ENCODE assay signal across 19 mouse cellular contexts in the genomic region with DNA sequence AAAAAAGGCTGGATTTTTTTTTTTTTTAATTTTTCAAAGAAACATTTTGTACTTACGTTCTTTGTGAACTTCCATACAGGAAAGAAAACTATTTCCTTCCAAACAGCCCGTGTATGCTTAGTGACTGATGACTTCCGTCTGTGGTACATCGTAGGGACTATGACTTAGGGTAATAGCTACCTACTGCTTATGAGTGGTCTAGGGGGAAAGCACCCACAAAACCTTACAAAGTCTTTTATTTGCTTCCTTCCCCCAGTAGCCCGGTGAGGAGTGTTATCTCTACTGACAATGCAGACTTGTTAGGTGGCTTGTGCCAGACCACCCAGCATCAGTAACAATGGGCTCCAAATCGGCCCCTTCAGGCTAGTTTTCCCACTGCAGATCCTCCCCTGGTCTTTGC. TPM values are rescaled to one million over a fixed set of nuclear protein-coding genes. Genes with fewer than 3 reads are reported as not detected.
DNase-seq lines count a peak whose midpoint lies in the region; ATAC-seq and TF ChIP-seq lines count a peak whose summit lies in the region.
"Had no signal": no experiment of that assay in that cellular context is flagged by ENCODE, and none has a peak within 500 bp of the region (broad histone marks: within the 10 kb centered on the region; RNA-seq: fewer than 3 reads in every experiment).

No protein-coding gene starts in this region.

- ATAC-seq in intestine, embryonic 14.5 days (replicated peaks; ENCODE audit: low FRiP score, low TSS enrichment, low read depth) = no peak
- ATAC-seq in intestine, embryonic 16.5 days = no peak
- ATAC-seq in hematopoietic stem cell, adult 5-6 weeks (replicated peaks in 1 of 2; ENCODE audit: insufficient read depth in 1 of 2, low FRiP score in 2 of 2, low TSS enrichment in 1 of 2, low read depth in 1 of 2, poor library complexity in 2 of 2, severe bottlenecking in 2 of 2) = peak; percentile 72 to 76
- ATAC-seq: forebrain, embryonic 15.5 days; hindbrain, postnatal 0 days had no signal

- no peaks in the 10 kb centered on the region for H3K9me3 ChIP-seq in intestine, embryonic 14.5 days (ENCODE audit: control insufficient read depth, low read length)
- H3K9me3 ChIP-seq in intestine, embryonic 16.5 days (ENCODE audit: control insufficient read depth, low read length) = no peaks in the 10 kb centered on the region
- no peaks in the 10 kb centered on the region for H3K9me3 ChIP-seq in ES-E14 (ENCODE audit: control insufficient read depth, insufficient read depth, low read depth, low read length)
- H3K9me3 ChIP-seq: embryonic facial prominence, embryonic 12.5 days; forebrain, embryonic 15.5 days; heart, embryonic 12.5 days; hindbrain, embryonic 13.5 days had no signal

- no peak overlapping the region for H3K27ac ChIP-seq in intestine, embryonic 14.5 days (ENCODE audit: low read depth)
- no peak overlapping the region for H3K27ac ChIP-seq in intestine, embryonic 16.5 days (ENCODE audit: low read length)
- no peak overlapping the region for H3K27ac ChIP-seq in ES-E14 (ENCODE audit: insufficient read depth, low read depth, low read length, poor library complexity, severe bottlenecking)
- H3K27ac ChIP-seq: embryonic facial prominence, embryonic 12.5 days; forebrain, embryonic 15.5 days; heart, adult 2 months; hindbrain, embryonic 13.5 days; hindbrain, postnatal 0 days had no signal

- H3K9ac ChIP-seq in intestine, embryonic 14.5 days (ENCODE audit: low read length) = no peak overlapping the region
- no peak overlapping the region for H3K9ac ChIP-seq in intestine, embryonic 16.5 days (ENCODE audit: low read depth, low read length)
- H3K9ac ChIP-seq in ES-E14 (ENCODE audit: insufficient read depth, low read depth, low read length, poor library complexity, severe bottlenecking) = no peak overlapping the region
- H3K9ac ChIP-seq: embryonic facial prominence, embryonic 12.5 days; forebrain, embryonic 15.5 days; heart, embryonic 12.5 days; hindbrain, embryonic 13.5 days had no signal

- H3K4me2 ChIP-seq in intestine, embryonic 14.5 days (ENCODE audit: low read length) = no peak overlapping the region
- H3K4me2 ChIP-seq in intestine, embryonic 16.5 days (ENCODE audit: low read depth, low read length) = no peak overlapping the region
- H3K4me2 ChIP-seq: embryonic facial prominence, embryonic 12.5 days; forebrain, embryonic 15.5 days; heart, embryonic 12.5 days; hindbrain, embryonic 13.5 days had no signal

- no peaks in the 10 kb centered on the region for H3K4me1 ChIP-seq in intestine, embryonic 14.5 days (replicated peaks; ENCODE audit: control insufficient read depth, insufficient read depth, low read length)
- H3K4me1 ChIP-seq in intestine, embryonic 16.5 days (ENCODE audit: control insufficient read depth, insufficient read depth, low read length) = 0 out of 2 replicates have a peak, but pooled peaks cover under 1% of the 10 kb centered on the region
- H3K4me1 ChIP-seq in ES-E14 (ENCODE audit: control insufficient read depth in 2 of 2, insufficient read depth in 2 of 2, low read length in 2 of 2, poor library complexity in 1 of 2) = 0 out of 4 replicates have a peak, but pooled peaks cover 0 to 3% of the 10 kb centered on the region in 2 experiments

- H3K4me3 ChIP-seq in intestine, embryonic 14.5 days (ENCODE audit: low read depth, low read length) = no peak overlapping the region
- H3K4me3 ChIP-seq in intestine, embryonic 16.5 days (ENCODE audit: low read length) = no peak overlapping the region
- H3K4me3 ChIP-seq in ES-E14 (ENCODE audit: insufficient read depth in 1 of 2, low read depth in 1 of 2, low read length in 2 of 2, poor library complexity in 1 of 2, severe bottlenecking in 1 of 2) = no peak overlapping the region
- H3K4me3 ChIP-seq: embryonic facial prominence, embryonic 12.5 days; forebrain, embryonic 15.5 days; heart, adult 2 months; heart, embryonic 12.5 days; hindbrain, embryonic 13.5 days had no signal

- in situ Hi-C loops in ES-E14 (cut with MboI; ENCODE audit: low sequenced_read_pairs in 2 of 2, unreplicated experiment in 2 of 2) = no loop called here

- H3K27me3 ChIP-seq in intestine, embryonic 14.5 days (replicated peaks; ENCODE audit: control insufficient read depth, insufficient read depth, low read length) = no peaks in the 10 kb centered on the region
- no peaks in the 10 kb centered on the region for H3K27me3 ChIP-seq in intestine, embryonic 16.5 days (replicated peaks; ENCODE audit: control insufficient read depth, insufficient read depth, low read length)
- H3K27me3 ChIP-seq: CH12.LX; embryonic facial prominence, embryonic 12.5 days; forebrain, embryonic 15.5 days; hindbrain, embryonic 13.5 days had no signal

- peak; percentile 47 for DNase-seq in intestine, embryonic 14.5 days (ENCODE audit: low spot score)
- peak; percentile 19 for DNase-seq in kidney, postnatal 14 days
- DNase-seq in kidney, postnatal 4 days = no peak
- DNase-seq in ES-E14 (ENCODE audit: low read depth, low spot score) = no peak
- no peak for DNase-seq in frontal cortex, postnatal 14 days (ENCODE audit: low spot score in 2 of 2)
- DNase-seq: adrenal gland, adult 8-10 months; adrenal gland, postnatal 36 days; cerebellum, adult 2 months; cerebellum, postnatal 10 days; gastrocnemius, postnatal 10 days; heart, adult 2 months had no signal

- H3K36me3 ChIP-seq in intestine, embryonic 14.5 days (ENCODE audit: control insufficient read depth, insufficient read depth, low read length) = no peaks in the 10 kb centered on the region
- H3K36me3 ChIP-seq in intestine, embryonic 16.5 days (ENCODE audit: control insufficient read depth, insufficient read depth, low read length) = no peaks in the 10 kb centered on the region
- no peaks in the 10 kb centered on the region for H3K36me3 ChIP-seq in ES-E14 (ENCODE audit: control insufficient read depth, insufficient read depth, low read length, poor library complexity, severe bottlenecking)
- H3K36me3 ChIP-seq: embryonic facial prominence, embryonic 12.5 days; forebrain, embryonic 15.5 days; heart, embryonic 12.5 days; hindbrain, embryonic 13.5 days had no signal

- 67% methylated on average over 6 of the region's 6 CpGs for WGBS in intestine, embryonic 14.5 days
- WGBS in intestine, embryonic 16.5 days = 65% methylated on average over 6 of the region's 6 CpGs

TF ChIP-seq in ES-E14, 5 proteins besides CTCF, POLR2A, EP300 and RAD21:
- TF ChIP-seq ZNF384 (IDR thresholded peaks at IDR 0.05; ENCODE audit: low read depth, low read length) (0 out of 2 replicates have a peak, but pooled peaks have one; percentile 15), MAFK (IDR thresholded peaks at IDR 0.05; ENCODE audit: insufficient read depth, low read depth, low read length) (no peak)

RNA-seq across cellular contexts. Expression of a gene that starts 28.0 kb away (rescaled TPM):
- polyA plus RNA-seq in intestine, embryonic 14.5 days (2014; fragmentation: Nextera tagmentation; extraction: Ambion mirVana) = 20.4 and 25.9 TPM in 2 replicates
- 11.5 and 11.7 TPM in 2 replicates for polyA plus RNA-seq in intestine, embryonic 16.5 days (2015; fragmentation: Nextera tagmentation; extraction: Ambion mirVana)
- 34.2 and 35.0 TPM in 2 replicates for total RNA-seq in ES-E14 (2012; rRNA removed)
- total RNA-seq in hematopoietic stem cell, adult 5-6 weeks (2017) = 20.3 and 22.8 TPM in 2 replicates

Comparison
In these comparisons a context has a peak if more than half of its experiments do, and no peak if none do; other contexts are left out.
1. DNase-seq: peak in intestine, embryonic 14.5 days (single experiment) and kidney, postnatal 14 days (single experiment); none in kidney, postnatal 4 days (0 of 2), ES-E14 (single experiment) and frontal cortex, postnatal 14 days (0 of 2).
2. ATAC-seq: peak in hematopoietic stem cell, adult 5-6 weeks (2 of 2); none in intestine, embryonic 14.5 days (single experiment) and intestine, embryonic 16.5 days (single experiment).